Mouse (Mus musculus): Measurements from ENCODE around the gene Kcnj10.

Kcnj10 gene

DNA sequence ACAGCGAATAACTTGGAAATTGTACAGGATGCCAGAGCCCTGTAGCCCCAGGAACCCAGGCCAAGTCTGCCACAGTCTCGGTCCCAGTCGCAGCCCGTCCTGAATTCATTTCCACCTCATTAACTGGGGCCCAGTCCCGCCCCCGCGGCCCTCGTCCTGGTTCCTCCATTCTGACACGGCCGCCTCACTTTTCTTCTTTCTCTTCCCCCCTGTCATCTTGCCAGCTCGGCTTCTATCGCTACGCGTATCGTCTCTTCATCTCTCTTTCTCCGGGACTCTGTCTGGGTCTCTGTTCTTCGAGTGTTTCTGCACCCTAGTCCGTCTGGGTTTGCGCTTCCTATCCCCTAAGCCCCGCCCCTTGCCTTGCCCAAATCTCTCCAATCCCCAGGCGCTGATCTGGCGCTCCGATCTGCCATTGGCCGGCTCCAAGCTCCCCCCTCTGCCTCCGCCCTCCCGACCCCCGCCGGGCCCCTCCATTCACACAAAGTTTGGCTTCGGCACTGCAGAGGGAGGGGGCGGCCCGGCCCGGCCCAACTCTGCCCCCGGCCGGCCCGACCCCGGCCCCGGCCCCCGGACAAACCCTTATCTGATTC lies at the start of gene Kcnj10:
TSS of gene Kcnj10 (plus strand) at position 482 of the 593 bp plus-strand sequence.
- DNase-seq (ENCODE audit: low spot score in 2 of 2): peak; percentile 47 to 76

DNA sequence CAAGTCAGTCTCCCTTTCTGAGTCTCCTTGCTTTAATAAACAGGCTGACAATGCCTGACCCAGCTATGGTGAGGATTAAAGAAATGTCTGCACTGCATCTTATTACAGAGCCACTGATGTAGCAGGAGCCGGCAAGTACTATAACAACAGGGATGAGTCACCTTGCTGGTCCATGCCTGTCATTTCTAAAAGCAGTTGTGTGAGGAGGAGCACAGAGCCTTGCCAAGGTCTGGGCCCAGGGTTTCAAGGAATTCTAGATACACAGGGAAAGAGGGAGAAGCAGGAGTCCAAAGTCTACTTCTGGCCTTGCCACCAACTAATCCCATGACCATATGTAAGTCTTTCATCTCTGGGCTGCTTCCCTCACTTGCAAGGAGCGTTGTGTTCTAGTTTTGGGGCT lies 48.1 kb upstream of the Kcnj10 start:
- DNase-seq (ENCODE audit: low spot score in 2 of 2): no peak

DNA sequence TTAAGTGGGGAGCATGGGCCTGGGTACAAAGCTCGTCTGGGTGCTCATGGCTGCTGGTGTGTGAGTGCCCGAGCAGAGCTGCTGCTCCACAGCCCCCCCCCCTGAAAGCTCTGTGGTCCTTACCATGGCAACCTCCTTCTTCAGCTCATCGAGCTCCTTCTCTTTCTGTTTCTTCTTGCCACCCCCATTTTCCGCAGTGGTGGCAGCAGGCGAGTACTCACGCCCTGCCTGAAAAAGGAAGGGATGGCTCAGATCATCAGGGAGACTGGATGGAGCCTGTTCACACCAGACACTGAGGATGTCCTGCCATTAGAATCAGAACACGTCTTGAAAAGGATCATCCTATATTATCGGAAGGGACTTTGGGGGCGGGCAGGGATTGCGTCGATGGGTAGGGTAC lies 47.6 kb upstream of the Kcnj10 start:
- no peak for DNase-seq (ENCODE audit: low spot score in 2 of 2)

DNA sequence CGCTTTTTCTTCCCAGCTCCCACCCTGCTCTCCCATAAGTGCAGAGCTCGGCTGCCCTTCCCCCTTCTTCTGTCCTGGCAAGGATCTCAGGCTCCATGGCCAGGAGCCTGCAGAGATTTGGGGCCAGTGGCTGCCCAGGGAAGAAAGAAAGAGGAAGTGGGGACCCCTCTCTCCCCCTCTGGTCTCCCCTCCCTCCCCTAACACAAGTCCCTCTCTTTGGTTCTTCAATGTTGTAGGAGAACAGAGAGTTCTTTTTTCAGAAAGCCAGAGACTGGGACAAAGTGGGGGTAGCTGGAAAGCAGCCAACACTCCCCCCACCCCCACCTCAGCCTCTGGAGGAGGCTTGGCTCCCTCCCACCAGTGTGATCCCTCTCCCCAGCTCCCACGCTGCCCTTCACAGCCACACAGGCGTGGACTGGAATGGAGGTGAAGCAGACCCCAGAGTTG lies 45.2 kb upstream of the Kcnj10 start:
- peak in 1 of 2 experiments; percentile 59 for DNase-seq (ENCODE audit: low spot score in 2 of 2)

DNA sequence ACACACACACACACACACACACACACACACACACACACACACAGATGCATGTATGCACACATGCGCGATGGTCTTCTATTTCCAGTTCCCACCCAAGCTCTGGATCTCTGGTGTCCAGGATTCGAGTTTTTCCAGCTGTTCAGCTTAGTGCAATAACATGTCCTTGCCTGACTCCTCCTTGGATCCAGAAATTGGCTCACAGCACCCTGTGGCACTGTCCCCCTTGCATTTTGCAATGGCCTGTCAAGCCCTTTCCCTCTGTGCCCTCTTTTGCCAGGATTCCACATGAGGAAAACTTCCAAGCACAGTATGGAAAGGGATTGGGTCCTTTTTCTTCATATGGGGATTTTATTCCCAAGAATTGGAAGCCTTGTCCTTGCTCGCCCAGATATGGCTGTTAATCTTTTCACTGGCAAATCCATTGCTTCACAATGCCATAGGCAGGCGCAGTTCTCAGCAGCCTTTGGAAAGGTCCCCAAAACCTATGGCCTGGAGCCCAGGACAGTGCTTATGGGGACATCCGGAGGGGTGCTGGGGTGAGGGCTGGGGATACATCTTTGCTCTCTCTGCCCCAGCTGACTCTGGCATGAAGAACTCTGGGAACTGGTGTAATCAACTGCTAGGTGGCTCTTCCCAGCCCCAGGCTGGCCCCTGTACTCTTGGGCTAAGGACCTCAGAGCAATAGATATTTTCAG lies 44.0 kb upstream of the Kcnj10 start:
- no peak for DNase-seq (ENCODE audit: low spot score in 2 of 2)

DNA sequence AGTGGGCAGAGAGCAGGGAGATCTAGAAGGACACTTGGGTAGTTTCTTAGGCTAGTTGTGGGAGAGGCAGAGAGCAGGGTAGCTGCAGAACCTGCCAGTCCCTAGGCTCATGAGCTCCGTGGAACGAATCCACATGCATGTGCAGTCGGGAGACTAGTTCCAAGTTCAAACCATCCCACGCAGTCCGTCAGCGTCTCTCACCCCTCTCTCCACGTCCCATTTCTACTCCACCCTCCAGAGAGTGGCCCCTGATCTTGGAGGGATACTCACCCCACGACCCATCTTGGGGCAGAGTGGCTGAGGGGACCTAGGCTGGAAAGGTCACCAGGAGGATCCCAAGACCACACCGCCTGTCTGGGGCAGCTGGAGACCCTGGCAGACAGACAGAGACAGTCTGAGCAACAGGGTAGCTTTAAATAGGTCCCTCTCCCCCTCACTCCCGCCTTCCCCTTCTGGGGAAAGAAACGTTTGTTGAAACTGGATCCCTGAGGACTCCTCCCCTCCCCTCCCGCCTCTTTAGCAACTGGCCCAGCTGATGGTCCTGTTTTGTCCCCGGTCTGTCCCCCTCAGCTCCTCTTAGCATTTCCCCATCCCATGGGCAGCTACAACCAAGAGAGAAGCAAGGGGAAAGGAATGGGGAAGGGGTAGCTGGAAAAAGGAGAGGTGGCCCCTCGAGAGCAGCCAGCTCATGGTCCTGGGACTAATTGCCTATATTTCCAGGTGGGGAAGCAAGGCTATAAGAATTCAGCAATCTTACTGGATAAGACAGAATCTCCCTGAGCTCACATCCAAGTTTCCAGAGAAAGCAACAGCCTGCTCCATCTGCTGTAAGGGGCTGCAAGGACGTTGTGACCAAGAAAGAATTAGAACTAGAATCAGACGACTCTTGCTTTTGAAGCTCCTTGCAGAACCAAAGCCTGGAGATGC lies 43.1 kb upstream of the Kcnj10 start, which contains the start of gene Atp1a2:
TSS of gene Atp1a2 (minus strand) at position 454 of the 927 bp plus-strand sequence.
- DNase-seq (ENCODE audit: low spot score in 2 of 2): no peak

DNA sequence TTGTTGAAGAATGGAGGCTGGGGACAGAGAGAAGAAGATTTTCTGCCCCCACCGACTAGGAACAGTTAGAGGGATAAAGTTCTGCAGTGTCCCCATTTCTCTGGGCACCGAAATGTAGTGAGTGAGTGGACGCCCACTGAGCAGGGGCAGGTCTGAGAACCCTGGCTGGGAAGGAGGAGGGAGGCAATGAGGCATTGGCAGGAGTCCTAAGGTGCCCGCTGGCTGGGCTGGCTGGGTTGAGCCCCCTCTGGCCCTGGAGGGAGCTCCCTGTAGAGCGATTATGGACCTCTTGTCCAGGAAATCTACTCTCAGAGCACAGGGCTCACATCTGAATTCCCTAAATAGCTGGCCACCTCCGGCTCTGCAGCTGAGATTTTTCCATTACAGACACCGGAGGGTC lies 41.5 kb upstream of the Kcnj10 start:
- no peak for DNase-seq (ENCODE audit: low spot score in 2 of 2)

DNA sequence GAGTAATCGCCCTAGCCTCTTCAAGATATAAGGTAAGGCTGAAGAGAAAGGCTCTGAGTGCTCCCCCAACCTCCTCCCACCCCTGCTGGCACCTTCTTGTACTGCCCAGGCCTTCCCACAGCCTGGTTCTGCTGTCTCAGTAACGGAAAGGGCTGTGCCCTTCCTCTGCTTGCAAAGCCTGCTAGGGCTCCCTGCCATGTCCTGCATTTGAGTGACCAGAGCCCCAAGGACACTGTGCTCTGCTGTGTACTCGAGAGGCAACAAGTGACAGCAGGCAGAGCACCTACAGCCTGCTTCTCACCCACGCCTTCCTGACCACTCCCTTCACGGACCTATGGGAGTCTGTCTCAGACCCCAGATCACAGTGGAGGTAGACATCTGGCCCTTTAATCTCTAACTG lies 40.8 kb upstream of the Kcnj10 start:
- DNase-seq (ENCODE audit: low spot score in 2 of 2): no peak

DNA sequence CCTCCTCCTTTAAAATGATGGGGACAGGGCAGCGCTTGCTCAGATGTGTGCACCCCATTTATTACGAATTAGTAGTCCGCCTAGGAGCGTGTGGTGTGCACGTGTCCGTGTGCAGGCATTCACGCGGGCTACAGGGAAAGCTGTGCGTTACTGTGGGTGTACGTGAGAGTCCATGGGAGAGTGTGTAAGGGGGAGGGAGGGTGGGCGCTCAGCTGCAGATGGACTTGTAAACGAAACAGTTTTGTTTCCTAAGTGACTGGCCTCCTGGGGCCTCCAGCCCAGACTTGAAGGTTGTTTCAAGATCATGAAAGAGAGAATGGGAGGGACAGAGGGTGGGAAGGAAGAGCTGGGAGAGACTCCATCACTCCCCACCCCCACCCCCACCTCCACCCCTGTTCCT lies 39.8 kb upstream of the Kcnj10 start:
- no peak for DNase-seq (ENCODE audit: low spot score in 2 of 2)

DNA sequence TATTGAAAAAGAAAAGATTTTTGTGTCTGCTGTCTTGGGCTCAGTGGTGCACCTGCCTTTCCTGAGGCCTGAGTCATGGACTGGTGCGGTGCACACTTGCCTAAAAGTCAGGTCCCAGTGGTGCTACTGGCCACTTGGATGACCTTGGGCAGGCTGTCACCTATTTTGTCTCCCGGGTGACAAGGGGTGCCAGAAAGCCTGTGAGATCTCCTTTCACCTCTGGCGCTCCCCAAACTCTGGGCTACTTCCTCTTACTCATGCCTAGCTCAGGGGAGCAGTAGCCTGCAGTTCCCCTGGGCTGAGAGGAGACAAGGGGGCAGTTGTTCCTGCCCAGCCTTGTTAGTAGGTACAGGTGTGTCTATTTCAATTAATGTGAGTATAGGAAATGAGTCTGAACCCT lies 38.7 kb upstream of the Kcnj10 start:
- DNase-seq (ENCODE audit: low spot score in 2 of 2): no peak

DNA sequence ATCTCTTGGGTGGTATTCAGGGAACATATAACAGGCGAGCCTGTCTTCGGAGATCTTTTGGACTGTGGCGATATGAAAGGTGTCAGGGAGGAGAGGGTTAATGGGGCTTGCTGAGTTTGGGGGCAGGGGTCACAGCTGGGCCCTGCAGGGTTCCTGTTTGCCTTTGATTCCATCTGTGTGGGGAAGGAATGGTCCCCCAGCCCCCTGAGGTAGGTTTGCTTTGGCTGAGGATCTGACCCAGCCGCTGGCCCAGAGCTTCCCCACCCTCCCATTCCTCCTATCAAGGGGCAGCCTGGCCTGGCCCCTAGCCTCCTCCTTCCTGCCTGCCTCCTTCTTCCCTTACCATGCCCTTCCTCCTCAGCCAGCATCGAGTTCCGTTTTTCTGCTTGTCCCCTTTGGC lies 38.2 kb upstream of the Kcnj10 start:
- no peak for DNase-seq (ENCODE audit: low spot score in 2 of 2)

DNA sequence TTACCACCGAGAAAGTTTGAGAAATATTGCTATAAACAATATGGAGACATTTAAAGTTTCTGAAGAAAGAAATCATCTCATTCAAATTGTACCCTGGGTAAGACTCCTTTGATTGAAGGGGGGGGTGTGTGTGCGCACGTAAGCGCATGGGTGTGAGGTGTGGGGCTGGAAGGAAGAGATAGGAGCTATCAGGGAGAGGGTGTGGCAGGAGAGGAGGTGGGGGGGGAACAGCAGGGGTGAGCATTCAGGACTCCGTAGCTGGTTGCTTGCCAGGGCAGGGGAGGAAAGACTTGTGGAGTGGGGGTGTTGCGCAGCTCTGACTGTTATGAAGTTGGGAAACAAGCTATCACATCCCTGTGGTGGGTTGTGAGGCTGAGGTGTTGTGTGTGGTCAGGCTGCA lies 36.6 kb upstream of the Kcnj10 start:
- DNase-seq (ENCODE audit: low spot score in 2 of 2): no peak

DNA sequence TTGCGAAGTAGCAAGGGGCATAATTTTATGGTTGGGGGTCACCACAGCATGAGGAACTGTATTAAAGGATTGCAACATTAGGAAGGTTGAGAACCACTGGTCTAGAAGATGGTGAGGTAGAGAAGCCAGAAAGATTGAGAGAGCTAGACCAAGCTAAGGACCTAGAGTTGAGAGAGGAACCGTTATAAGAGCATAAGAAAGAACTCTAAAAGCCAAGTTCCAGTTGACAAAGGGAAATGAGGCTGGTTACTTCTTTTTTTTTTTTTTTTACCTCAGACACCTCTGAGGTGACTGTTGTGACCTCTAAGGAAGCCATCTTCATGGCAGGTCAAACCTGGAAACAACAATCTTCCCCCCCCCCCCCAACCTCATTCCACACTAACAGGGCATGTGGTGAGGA lies 35.9 kb upstream of the Kcnj10 start:
- no peak for DNase-seq (ENCODE audit: low spot score in 2 of 2)

DNA sequence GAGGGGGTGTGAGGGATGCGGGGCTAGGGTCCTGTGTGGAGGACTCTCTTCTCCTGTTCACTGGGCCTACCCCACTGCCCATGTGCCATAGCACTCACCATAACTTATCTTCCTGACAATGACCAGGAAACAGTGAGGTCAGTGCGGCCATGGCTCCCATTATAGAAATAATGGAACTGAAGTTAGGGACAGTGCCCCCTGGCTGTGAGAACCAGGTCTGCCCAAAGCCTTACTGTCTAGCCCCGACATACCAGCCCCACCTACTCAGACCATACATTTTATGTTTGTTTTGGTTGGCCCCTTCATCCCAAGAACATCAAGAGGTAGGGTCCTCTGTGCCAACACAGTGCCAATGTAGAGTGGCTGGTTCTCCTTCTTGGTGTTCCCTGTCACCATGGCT lies 35.4 kb upstream of the Kcnj10 start:
- DNase-seq (ENCODE audit: low spot score in 2 of 2): no peak

DNA sequence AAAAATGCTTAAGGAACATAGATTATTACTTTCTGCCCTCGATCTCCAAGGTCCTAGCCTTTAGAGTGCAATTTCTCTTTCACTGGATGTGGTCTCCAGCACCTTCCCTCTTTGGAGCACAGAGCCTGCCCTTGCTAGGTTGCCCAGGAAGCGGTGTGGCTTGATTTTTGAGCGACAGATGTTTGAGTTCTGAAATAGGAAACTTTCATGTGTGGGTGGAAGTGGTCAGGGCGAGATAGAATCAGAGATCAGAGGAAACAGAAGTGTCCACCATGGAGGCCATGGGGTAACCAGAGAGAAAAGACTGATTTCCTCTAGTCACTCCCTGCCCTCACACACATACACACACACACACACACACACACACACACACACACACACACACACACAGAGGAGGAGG lies 34.8 kb upstream of the Kcnj10 start:
- DNase-seq (ENCODE audit: low spot score in 2 of 2): no peak

DNA sequence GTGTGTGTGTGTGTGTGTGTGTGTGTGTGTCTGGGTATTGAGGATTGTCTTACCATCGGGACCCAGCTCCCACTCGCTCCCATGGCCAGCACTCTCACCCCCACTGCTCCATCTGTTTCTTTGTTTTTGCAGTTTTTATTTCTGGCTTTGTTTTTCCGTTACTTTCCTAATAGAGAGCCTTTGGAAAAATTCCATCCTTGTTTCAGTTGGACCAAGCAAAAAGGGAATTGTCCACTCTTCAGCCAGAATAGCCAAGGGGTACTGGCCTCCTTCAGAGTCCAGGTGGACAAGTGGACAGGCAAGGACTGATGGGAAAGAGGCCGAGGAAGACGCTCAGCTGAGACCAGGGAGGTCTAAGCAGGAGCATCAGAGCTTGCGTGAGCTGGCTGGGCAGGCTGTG lies 34.1 kb upstream of the Kcnj10 start:
- DNase-seq (ENCODE audit: low spot score in 2 of 2): no peak

DNA sequence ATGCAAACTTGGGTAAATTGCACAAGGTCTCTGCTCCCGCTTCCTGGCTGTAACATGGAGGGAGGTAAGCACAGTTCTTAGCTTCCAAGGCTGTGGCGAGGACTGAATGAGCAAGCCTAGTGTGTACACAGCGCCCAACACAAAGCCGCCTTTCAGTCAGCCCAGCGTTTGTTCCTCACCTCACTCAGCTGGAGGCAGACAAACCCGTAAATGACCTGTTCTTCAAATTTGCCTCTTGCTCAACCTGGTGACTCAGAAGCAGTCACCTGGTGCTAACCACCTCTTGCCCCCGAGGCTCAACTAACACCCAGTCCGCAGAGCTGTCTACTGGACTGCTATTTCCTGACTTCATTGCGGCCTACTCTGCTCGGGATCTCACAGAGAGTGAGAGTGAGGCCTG lies 33.1 kb upstream of the Kcnj10 start:
- no peak for DNase-seq (ENCODE audit: low spot score in 2 of 2)

DNA sequence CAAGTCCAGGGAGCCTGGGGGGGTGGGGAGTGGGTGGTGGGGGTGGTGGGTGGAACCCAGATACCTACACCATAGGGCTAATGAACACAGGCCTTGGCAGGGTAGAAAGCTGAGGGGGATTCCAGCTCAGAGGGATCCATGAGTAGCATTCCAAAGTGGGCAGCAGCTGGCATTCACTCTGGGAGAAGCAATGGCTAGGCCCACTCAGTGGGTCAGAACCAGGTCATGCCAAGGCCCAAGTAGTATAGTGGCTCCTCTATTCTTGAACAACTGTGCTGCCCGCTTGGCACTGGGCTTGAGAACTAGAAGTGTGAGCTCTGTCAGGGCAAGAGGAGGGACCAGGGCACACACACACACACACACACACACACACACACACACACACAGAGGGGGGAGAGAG lies 32.6 kb upstream of the Kcnj10 start:
- DNase-seq (ENCODE audit: low spot score in 2 of 2): no peak

DNA sequence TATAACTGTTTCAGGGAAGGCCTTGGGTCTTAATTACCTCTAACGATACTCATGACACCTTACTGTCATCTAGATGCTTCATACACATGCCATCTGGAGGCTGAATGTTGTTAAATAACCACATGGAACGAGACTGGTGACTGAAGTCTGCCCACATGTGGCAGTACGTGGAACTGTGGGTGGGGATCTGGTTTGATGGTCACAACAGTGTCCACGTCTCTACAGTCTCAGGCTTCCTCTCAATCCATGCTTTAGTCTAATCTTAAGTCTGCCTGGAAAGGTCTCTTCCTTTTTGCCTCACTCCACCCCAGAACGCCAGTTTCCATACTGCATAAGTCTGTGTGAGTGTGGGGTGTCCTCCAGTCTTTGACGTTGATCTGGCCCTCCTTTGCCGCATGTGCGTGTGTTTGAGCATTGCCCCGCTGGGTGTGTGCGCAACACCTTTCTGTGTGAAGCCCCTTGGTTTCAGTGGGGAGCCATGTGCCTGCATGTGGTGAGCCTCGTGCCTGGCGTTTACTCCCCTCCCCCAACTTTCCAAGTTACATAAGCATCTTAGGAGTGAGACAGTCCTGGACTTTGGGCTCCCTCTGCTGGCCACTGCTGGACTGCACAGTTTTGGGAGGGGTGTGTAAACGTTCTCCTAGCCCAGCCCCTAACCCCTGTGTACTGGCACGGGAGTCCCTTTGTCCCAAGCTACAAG lies 31.2 kb upstream of the Kcnj10 start:
- peak; percentile 90 to 95 for DNase-seq (ENCODE audit: low spot score in 2 of 2)

DNA sequence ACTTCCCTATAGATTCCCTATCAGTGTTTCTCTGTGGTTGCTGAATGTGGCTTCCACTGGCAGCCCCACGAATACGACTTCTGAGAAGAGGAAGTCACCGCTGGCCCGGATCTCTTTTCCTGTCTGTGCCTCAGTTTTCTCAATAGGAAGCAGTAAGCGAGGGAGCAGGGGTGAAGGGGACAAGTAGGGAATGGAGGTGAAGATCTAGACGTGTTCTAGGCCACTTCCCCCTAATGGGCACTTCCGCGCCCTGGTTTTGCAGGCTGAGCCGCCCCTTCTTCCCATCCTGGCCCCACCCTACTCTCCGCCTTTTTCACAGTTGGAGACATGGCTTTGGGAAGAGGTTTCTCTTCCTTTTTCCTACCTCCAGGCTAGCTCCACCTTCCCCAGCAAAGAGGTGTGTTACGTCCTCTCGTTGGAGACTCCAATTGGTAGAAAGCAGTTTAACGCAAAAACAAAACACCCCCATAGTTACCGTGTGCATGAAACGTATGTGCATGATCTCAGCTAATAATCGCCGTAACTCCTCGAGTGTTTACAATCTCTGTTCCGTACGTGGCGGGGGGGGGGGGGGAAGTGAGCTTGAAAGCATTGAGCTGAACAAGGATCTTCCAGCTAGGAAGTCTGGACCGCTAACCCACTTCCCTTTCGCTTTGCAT lies 29.6 kb upstream of the Kcnj10 start:
- DNase-seq (ENCODE audit: low spot score in 2 of 2): no peak

All from cerebellum, postnatal 4 days (tissue).